Mouse (Mus musculus): ENCODE results near the gene Macrod2.

DNA sequence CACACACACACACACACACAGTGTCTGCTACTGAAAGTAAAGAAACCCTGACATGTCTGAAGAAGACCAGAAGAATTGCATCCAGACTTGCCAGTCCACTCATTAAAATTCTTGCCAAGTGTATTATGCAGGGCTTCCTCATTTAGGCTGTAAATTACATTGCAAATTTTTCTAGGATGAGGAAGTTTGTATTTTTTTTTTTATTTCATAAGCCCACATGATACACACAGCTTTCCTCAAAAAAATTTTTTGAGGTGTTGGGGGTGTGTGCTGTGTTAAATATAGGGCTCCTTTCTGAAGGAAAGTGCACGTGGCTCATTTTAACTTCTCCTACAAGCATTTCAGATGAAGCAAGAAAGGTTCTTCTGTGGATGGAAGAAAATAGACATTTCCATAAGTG, 613.3 kb downstream of the Macrod2 start:
- TF ChIP-seq EP300 (IDR thresholded peaks at IDR 0.05) = no peak
- no peak for TF ChIP-seq CTCF (IDR thresholded peaks at IDR 0.05)

All from lung, postnatal 0 days (tissue).